Mouse (Mus musculus): Measurements from ENCODE around the gene Myoz2.

Gene Myoz2

GRCm38 (mm10) chr3:123034752-123035151 is at the start of gene Myoz2:
TSS of gene Myoz2 (minus strand) at chr3:123035015.
- no peak for DNase-seq (ENCODE audit: low spot score)

- no peak for DNase-seq (ENCODE audit: low spot score)
Observed at GRCm38 (mm10) chr3:123081665-123082064, 46.9 kb upstream of the Myoz2 start.

GRCm38 (mm10) chr3:123080943-123081342 is 46.1 kb upstream of the Myoz2 start:
- DNase-seq (ENCODE audit: low spot score): no peak

GRCm38 (mm10) chr3:123080017-123080725 is 45.4 kb upstream of the Myoz2 start:
- no peak for DNase-seq (ENCODE audit: low spot score)

GRCm38 (mm10) chr3:123075759-123076158 is 40.9 kb upstream of the Myoz2 start:
- no peak for DNase-seq (ENCODE audit: low spot score)

GRCm38 (mm10) chr3:123075034-123075433 is 40.2 kb upstream of the Myoz2 start:
- DNase-seq (ENCODE audit: low spot score): no peak

GRCm38 (mm10) chr3:123073351-123073750 is 38.5 kb upstream of the Myoz2 start:
- DNase-seq (ENCODE audit: low spot score): no peak

- DNase-seq (ENCODE audit: low spot score): no peak
Observed at GRCm38 (mm10) chr3:123072472-123072871, 37.7 kb upstream of the Myoz2 start.

GRCm38 (mm10) chr3:123070996-123071395 is 36.2 kb upstream of the Myoz2 start:
- no peak for DNase-seq (ENCODE audit: low spot score)

- DNase-seq (ENCODE audit: low spot score): no peak
Observed at GRCm38 (mm10) chr3:123066836-123067235, 32.0 kb upstream of the Myoz2 start.

GRCm38 (mm10) chr3:123065466-123065865 is 30.7 kb upstream of the Myoz2 start:
- no peak for DNase-seq (ENCODE audit: low spot score)

GRCm38 (mm10) chr3:123064186-123064585 is 29.4 kb upstream of the Myoz2 start:
- DNase-seq (ENCODE audit: low spot score): no peak

GRCm38 (mm10) chr3:123061931-123062330 is 27.1 kb upstream of the Myoz2 start:
- DNase-seq (ENCODE audit: low spot score): no peak

GRCm38 (mm10) chr3:123058832-123059231 is 24.0 kb upstream of the Myoz2 start:
- no peak for DNase-seq (ENCODE audit: low spot score)

- no peak for DNase-seq (ENCODE audit: low spot score)
Observed at GRCm38 (mm10) chr3:123054178-123054577, 19.4 kb upstream of the Myoz2 start.

- no peak for DNase-seq (ENCODE audit: low spot score)
Observed at GRCm38 (mm10) chr3:123053192-123053938, 18.6 kb upstream of the Myoz2 start.

- no peak for DNase-seq (ENCODE audit: low spot score)
Observed at GRCm38 (mm10) chr3:123042308-123042707, 7.5 kb upstream of the Myoz2 start.

- DNase-seq (ENCODE audit: low spot score): no peak
Observed at GRCm38 (mm10) chr3:123033804-123034203, 1.0 kb downstream of the Myoz2 start.

- no peak for DNase-seq (ENCODE audit: low spot score)
Observed at GRCm38 (mm10) chr3:123025634-123026033, 9.2 kb downstream of the Myoz2 start.

GRCm38 (mm10) chr3:123024496-123025234 is 10.2 kb downstream of the Myoz2 start:
- no peak for DNase-seq (ENCODE audit: low spot score)

- DNase-seq (ENCODE audit: low spot score): no peak
Observed at GRCm38 (mm10) chr3:123018792-123019191, 16.0 kb downstream of the Myoz2 start.

GRCm38 (mm10) chr3:123013476-123013875 is 21.3 kb downstream of the Myoz2 start:
- DNase-seq (ENCODE audit: low spot score): no peak

- DNase-seq (ENCODE audit: low spot score): no peak
Observed at GRCm38 (mm10) chr3:123009417-123009816, 25.4 kb downstream of the Myoz2 start.
